Mouse (Mus musculus): ENCODE results near the gene Med14. TPM values are rescaled to one million over a fixed set of nuclear protein-coding genes. Genes with fewer than 3 reads are reported as not detected.

Gene Med14
- polyA plus RNA-seq, 1 experiment from 2014 or later, result 28.1 TPM

- no peak for ATAC-seq (replicated peaks; ENCODE audit: insufficient number of reproducible peaks, low FRiP score, low TSS enrichment, low read depth)
- Histone ChIP-seq H3K9me3 (replicated peaks; ENCODE audit: control insufficient read depth, low read length) (no peaks in the 10 kb centered on the region), H3K27ac (replicated peaks; ENCODE audit: low read depth, low read length) (no peak overlapping the region), H3K27me3 (ENCODE audit: control insufficient read depth, insufficient read depth, low read length) (no peaks in the 10 kb centered on the region), H3K9ac (replicated peaks; ENCODE audit: low read length) (no peak overlapping the region), H3K36me3 (replicated peaks; ENCODE audit: control insufficient read depth, insufficient read depth, low read depth, low read length) (no peaks in the 10 kb centered on the region), H3K4me3 (ENCODE audit: low read depth, low read length) (no peak overlapping the region), H3K4me1 (ENCODE audit: control insufficient read depth, insufficient read depth, low read length) (no peaks in the 10 kb centered on the region), H3K4me2 (ENCODE audit: low read depth, low read length) (no peak overlapping the region)
- WGBS, result 63% methylated on average over 12 of the region's 12 CpGs
- DNase-seq (ENCODE audit: low spot score), result no peak
Measured at GRCm38 (mm10) chrX:12645531-12646304, 116.2 kb downstream of the Med14 start.

GRCm38 (mm10) chrX:12644976-12645375, 116.9 kb downstream of the Med14 start:
- 28% methylated on average over 2 of the region's 2 CpGs for WGBS
- H3K27ac ChIP-seq (replicated peaks; ENCODE audit: low read depth, low read length), result no peak overlapping the region
- no peak for DNase-seq (ENCODE audit: low spot score)
- no peak for ATAC-seq (replicated peaks; ENCODE audit: insufficient number of reproducible peaks, low FRiP score, low TSS enrichment, low read depth)
- no peaks in the 10 kb centered on the region for H3K9me3 ChIP-seq (replicated peaks; ENCODE audit: control insufficient read depth, low read length)
- H3K4me3 ChIP-seq (ENCODE audit: low read depth, low read length), result no peak overlapping the region
- no peaks in the 10 kb centered on the region for H3K36me3 ChIP-seq (replicated peaks; ENCODE audit: control insufficient read depth, insufficient read depth, low read depth, low read length)
- no peaks in the 10 kb centered on the region for H3K4me1 ChIP-seq (ENCODE audit: control insufficient read depth, insufficient read depth, low read length)
- no peaks in the 10 kb centered on the region for H3K27me3 ChIP-seq (ENCODE audit: control insufficient read depth, insufficient read depth, low read length)
- no peak overlapping the region for H3K4me2 ChIP-seq (ENCODE audit: low read depth, low read length)
- H3K9ac ChIP-seq (replicated peaks; ENCODE audit: low read length), result no peak overlapping the region

Other genes with a start within 250 kb of the Med14 start
- 73.4 and 73.7 TPM in 2 replicates for gene Atp6ap2, start 174.3 kb downstream of the Med14 start, polyA plus RNA-seq (2014; fragmentation: Nextera tagmentation; extraction: Ambion mirVana)
- gene 1810030O07Rik, start 88.4 kb downstream of the Med14 start, polyA plus RNA-seq (2014; fragmentation: Nextera tagmentation; extraction: Ambion mirVana), result 44.8 and 45.2 TPM in 2 replicates

Data from embryonic facial prominence, embryonic 11.5 days (tissue).